Mouse (Mus musculus): ENCODE data around the gene Gtf2h5. TPM values are rescaled to one million over a fixed set of nuclear protein-coding genes. Genes with fewer than 3 reads are reported as not detected.

Gene Gtf2h5
- polyA plus RNA-seq, 1 experiment = 13.5 TPM

GRCm38 (mm10) chr17:6125441-6125840, 45.9 kb downstream of the Gtf2h5 start:
- no peak for TF ChIP-seq CTCF (IDR thresholded peaks at IDR 0.05; ENCODE audit: control insufficient read depth, insufficient read depth, insufficient replicate concordance, low read depth, low read length)
- no peak for TF ChIP-seq POLR2A (IDR thresholded peaks at IDR 0.05; ENCODE audit: control insufficient read depth, low read depth, low read length)
- Histone ChIP-seq H3K4me1 (ENCODE audit: control insufficient read depth, insufficient read depth, low read length) (no peaks in the 10 kb centered on the region), H3K27ac (ENCODE audit: control insufficient read depth, insufficient read depth, low read depth, low read length) (no peak overlapping the region), H3K36me3 (ENCODE audit: control insufficient read depth, insufficient read depth, low read length) (no peaks in the 10 kb centered on the region), H3K4me3 (ENCODE audit: control insufficient read depth, low read depth, low read length) (no peak overlapping the region), H3K27me3 (ENCODE audit: control insufficient read depth, insufficient read depth, low read length) (no peaks in the 10 kb centered on the region)

- TF ChIP-seq POLR2A (IDR thresholded peaks at IDR 0.05; ENCODE audit: control insufficient read depth, low read depth, low read length) = no peak
- no peak for TF ChIP-seq CTCF (IDR thresholded peaks at IDR 0.05; ENCODE audit: control insufficient read depth, insufficient read depth, insufficient replicate concordance, low read depth, low read length)
- Histone ChIP-seq H3K4me3 (ENCODE audit: control insufficient read depth, low read depth, low read length) (no peak overlapping the region), H3K4me1 (ENCODE audit: control insufficient read depth, insufficient read depth, low read length) (peaks cover 2% of the 10 kb centered on the region; the same call in 1 of the 2 replicates), H3K27me3 (ENCODE audit: control insufficient read depth, insufficient read depth, low read length) (no peaks in the 10 kb centered on the region), H3K36me3 (ENCODE audit: control insufficient read depth, insufficient read depth, low read length) (no peaks in the 10 kb centered on the region), H3K27ac (ENCODE audit: control insufficient read depth, insufficient read depth, low read depth, low read length) (no peak overlapping the region)
These were observed 48.5 kb downstream of the Gtf2h5 start for GRCm38 (mm10) chr17:6128039-6128438.

- Histone ChIP-seq H3K36me3 (ENCODE audit: control insufficient read depth, insufficient read depth, low read length) (no peaks in the 10 kb centered on the region), H3K4me3 (ENCODE audit: control insufficient read depth, low read depth, low read length) (no peak overlapping the region), H3K27ac (ENCODE audit: control insufficient read depth, insufficient read depth, low read depth, low read length) (no peak overlapping the region), H3K4me1 (ENCODE audit: control insufficient read depth, insufficient read depth, low read length) (peaks cover 2% of the 10 kb centered on the region; the same call in 1 of the 2 replicates), H3K27me3 (ENCODE audit: control insufficient read depth, insufficient read depth, low read length) (no peaks in the 10 kb centered on the region)
- TF ChIP-seq CTCF (IDR thresholded peaks at IDR 0.05; ENCODE audit: control insufficient read depth, insufficient read depth, insufficient replicate concordance, low read depth, low read length) = no peak
- TF ChIP-seq POLR2A (IDR thresholded peaks at IDR 0.05; ENCODE audit: control insufficient read depth, low read depth, low read length) = no peak
These were observed 49.8 kb downstream of the Gtf2h5 start for GRCm38 (mm10) chr17:6129361-6129760.

- no peaks in the 10 kb centered on the region for H3K27me3 ChIP-seq (ENCODE audit: control insufficient read depth, insufficient read depth, low read length)
- H3K36me3 ChIP-seq (ENCODE audit: control insufficient read depth, insufficient read depth, low read length) = no peaks in the 10 kb centered on the region
- H3K27ac ChIP-seq (ENCODE audit: control insufficient read depth, insufficient read depth, low read depth, low read length) = no peak overlapping the region
- H3K4me3 ChIP-seq (ENCODE audit: control insufficient read depth, low read depth, low read length) = no peak overlapping the region
- H3K4me1 ChIP-seq (ENCODE audit: control insufficient read depth, insufficient read depth, low read length) = peaks cover 2% of the 10 kb centered on the region; the same call in 1 of the 2 replicates
- no peak for TF ChIP-seq POLR2A (IDR thresholded peaks at IDR 0.05; ENCODE audit: control insufficient read depth, low read depth, low read length)
- TF ChIP-seq CTCF (IDR thresholded peaks at IDR 0.05; ENCODE audit: control insufficient read depth, insufficient read depth, insufficient replicate concordance, low read depth, low read length) = no peak
These were observed 51.5 kb downstream of the Gtf2h5 start for GRCm38 (mm10) chr17:6131083-6131482.

Other genes starting within 250 kb of the Gtf2h5 start
- gene Snx9, start 238.5 kb upstream of the Gtf2h5 start, polyA plus RNA-seq (2012; rRNA removed) = 7.1 and 7.9 TPM in 2 replicates
- gene Synj2, start 138.5 kb upstream of the Gtf2h5 start, polyA plus RNA-seq (2012; rRNA removed) = 29.1 and 32.9 TPM in 2 replicates
- gene Serac1, start within 50 bp of the Gtf2h5 start, polyA plus RNA-seq (2012; rRNA removed) = 7.9 and 8.6 TPM in 2 replicates
- gene Tulp4, start 26.7 kb downstream of the Gtf2h5 start, polyA plus RNA-seq (2012; rRNA removed) = 179 and 200 TPM in 2 replicates
- gene Tmem181a, start 177.1 kb downstream of the Gtf2h5 start, polyA plus RNA-seq (2012; rRNA removed) = 9.1 and 9.9 TPM in 2 replicates
- 86.4 and 98.4 TPM in 2 replicates for gene Dynlt1a, start 237.7 kb downstream of the Gtf2h5 start, polyA plus RNA-seq (2012; rRNA removed)

Measured in testis, adult 2 months (tissue).